Mouse (Mus musculus) heart, adult 18-20 months (tissue): ENCODE measurements at regions not wholly inside any gene's neighbourhood (a gene's known extent, or its start where the extent isn't known, plus 50 kb on each side); places are given as distances from the start of the nearest gene placed in this dataset.
A peak's percentile ranks its signal among the peaks of the same experiment; 100 is the strongest.

Experiments used
- DNase-seq, 2 experiments: peaks; one replicate each; pipeline ENCODE4 v3.0.0; 2021 to 2022; ENCODE audit warnings: mixed read lengths in 1 of 2

GRCm38 (mm10) chr13:71342921-71343320, 501.3 kb upstream of the Adamts16 start:
- DNase-seq: no peak

GRCm38 (mm10) chr13:71338700-71339099, 497.1 kb upstream of the Adamts16 start:
- no peak for DNase-seq

GRCm38 (mm10) chr13:71334925-71335324, 493.3 kb upstream of the Adamts16 start:
- DNase-seq: no peak

DNA sequence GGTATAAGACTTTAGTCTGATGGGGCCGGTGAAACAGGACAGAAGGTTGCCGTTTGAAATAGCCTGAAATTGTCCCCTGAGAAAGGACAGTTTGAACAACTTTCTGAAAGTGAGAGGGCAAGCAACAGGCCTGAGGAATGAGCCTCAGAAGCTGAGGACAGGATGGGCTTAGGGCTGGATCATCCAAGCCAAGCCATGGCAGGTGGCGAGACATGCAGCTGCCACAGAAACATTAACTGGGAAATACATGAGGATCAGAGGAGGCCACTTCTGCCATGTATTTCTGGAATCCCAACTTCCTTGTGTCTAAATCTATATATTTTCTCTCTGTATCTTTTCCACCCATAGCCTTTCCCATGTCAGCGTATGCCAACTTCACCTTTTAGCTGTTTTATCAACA, 491.5 kb upstream of the Adamts16 start:
- no peak for DNase-seq

- DNase-seq: no peak
These were observed 488.7 kb upstream of the Adamts16 start for GRCm38 (mm10) chr13:71330321-71330720.

DNA sequence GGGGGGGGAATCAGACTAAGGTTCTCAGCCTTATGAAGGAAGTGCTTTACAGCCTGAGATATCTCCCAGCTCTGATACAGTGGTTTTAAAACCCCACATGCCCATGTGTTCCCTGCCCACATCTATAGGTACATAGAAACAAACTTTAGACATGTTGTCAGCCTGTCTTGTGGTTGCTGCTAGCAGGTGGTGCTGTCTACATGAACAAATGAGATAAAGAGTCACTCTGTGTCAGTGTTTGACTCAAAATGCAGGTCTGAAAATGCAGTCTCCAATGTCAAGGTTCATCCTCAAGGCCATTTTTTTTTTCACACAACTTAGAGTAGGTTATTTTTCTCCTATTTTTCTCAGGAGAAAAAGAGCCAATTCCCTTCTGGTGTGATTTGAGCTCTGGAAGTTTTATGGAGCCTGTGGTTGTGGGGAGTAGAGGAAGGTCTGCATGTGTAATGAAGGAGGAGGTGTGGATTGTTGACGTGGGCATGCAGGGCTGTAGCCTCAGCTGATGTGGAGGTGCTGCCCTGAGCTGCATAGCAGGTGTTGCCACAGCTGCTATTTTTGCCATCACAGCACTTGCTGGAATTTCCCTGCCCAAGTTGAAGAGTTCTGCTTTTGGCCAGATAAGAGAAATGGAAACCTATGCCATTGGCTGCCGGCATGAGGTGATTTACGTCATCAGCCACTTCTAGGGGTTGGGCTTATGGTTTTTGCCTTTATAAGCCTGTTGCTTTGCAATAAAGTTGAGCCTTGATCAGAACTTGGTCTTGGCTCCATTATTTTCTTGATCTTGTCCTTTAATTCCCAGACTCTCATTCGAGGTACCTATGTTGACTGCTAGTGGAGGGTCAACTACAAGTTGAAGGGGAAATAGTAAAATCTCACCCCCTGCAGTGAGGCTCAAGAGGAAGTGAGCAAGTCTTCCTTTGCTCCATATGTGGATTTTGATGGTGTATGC, 486.5 kb upstream of the Adamts16 start:
- no peak for DNase-seq

GRCm38 (mm10) chr13:71320489-71320888, 478.9 kb upstream of the Adamts16 start:
- DNase-seq: no peak

DNA sequence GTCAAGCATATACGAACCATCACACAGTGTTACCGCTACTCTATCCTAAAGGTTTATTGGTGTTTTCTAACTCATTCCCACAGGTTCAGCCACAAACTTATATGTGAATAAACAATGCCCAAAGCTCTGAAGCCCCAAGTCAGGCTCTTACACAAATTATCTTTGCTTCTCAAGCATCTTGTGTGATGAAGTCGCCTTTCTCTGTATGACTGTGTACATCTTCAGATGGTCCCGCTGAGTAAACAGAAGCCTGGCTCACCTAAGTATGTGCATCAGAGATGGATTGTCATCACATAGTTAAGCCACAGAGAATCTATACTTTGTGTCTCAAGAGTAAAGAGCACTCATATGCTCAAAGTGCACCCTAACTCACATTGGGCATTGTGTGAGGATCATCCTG, 462.3 kb upstream of the Adamts16 start:
- DNase-seq: no peak

DNA sequence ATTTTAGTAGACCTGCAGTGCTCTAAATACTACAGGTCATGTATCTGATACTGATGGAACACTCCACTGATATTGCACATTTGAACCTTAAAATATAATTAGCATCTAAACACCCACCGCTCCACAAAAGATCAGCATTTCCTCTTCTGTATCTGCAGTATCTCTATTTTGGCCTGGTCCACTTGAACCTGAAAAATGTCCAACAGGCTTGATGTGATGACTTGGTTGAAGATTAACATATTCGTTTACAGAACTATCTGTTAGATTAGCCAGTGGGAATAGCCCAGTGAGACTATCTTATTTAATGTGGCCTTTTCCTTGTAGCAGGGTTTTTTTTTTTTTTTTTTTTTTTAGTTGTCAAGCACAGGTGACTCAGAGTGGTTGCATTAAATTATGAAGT, 434.4 kb upstream of the Adamts16 start:
- no peak for DNase-seq

DNA sequence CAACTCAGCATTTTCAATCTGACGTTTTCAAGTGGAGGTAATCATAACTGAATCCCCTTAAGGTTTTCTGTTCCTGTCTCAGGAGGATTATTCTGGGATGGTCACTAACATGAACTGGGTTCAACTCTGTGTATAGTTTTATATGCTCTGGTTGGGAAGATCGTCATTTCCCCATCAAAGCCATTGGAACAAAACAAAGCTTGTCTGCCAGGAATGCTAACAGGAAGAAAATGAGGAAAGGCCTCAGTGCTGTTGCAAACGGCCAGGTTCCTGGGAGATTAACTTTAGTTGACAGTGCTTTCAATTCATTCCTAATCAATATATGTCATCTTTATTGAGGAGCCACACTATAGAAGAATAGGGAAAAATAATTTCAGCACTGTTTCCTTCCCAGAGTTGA, 432.5 kb upstream of the Adamts16 start:
- DNase-seq: no peak

DNA sequence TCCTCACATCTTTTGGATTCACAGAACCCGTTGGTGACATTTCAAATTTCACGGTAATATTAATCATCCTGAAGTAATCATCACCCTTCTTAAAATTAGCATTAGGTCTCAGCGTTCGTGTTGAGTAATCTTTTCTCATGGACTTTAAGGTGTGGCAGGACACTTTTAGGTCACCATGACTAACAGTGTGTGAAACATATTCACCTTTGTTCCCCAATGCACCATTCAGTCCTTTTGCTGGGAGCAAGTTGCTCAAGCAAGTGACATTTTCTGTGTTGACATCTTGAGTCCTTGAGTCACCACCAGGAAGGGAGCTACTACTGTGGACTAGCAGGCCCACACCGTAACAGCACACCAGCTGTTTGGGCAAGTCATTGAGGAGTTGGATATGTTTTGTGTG, 431.9 kb upstream of the Adamts16 start:
- no peak for DNase-seq

- DNase-seq: no peak
These were observed 431.5 kb upstream of the Adamts16 start for GRCm38 (mm10) chr13:71273067-71273466.

DNA sequence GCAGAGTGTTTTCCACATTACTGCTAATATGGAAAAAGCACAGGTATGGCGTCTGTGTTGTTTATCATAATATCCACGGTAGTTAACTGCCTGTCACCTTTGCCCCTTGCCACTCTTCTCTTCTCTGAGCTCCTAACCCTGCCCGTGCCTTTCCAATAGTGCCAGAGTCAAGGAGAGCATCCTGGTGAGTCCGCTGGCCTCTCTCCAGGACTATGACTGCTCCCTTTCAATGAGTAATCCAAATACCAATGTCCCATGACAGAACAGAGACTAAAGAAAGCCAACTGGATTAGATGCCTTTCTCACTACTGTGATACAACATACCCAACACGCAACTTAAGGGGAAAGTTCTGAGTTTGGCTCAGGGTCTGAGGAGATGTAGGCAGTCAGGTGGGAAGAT, 430.8 kb upstream of the Adamts16 start:
- DNase-seq: no peak

- DNase-seq: no peak
These were observed 430.3 kb upstream of the Adamts16 start for GRCm38 (mm10) chr13:71271727-71272418.

GRCm38 (mm10) chr13:71270370-71270769, 428.8 kb upstream of the Adamts16 start:
- DNase-seq: no peak

DNA sequence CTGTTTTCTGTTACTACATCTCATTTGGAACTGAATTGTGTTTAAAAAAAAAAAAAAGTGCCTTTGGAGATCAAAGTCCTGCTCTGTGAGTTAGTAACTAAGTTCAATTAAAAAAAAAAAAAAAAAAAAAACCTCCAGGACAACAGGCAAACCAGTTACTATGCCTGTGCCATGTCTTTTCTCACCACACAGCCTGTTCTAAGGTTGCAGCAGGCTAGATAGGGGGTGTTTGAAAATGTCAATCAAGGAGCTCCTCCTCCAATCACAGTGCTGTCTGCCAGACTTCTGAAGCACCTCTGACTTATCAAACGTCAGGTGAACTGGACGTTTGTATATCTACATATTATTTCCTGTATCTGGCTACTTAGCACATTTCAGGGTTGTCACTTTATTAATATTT, 427.9 kb upstream of the Adamts16 start:
- DNase-seq: no peak

DNA sequence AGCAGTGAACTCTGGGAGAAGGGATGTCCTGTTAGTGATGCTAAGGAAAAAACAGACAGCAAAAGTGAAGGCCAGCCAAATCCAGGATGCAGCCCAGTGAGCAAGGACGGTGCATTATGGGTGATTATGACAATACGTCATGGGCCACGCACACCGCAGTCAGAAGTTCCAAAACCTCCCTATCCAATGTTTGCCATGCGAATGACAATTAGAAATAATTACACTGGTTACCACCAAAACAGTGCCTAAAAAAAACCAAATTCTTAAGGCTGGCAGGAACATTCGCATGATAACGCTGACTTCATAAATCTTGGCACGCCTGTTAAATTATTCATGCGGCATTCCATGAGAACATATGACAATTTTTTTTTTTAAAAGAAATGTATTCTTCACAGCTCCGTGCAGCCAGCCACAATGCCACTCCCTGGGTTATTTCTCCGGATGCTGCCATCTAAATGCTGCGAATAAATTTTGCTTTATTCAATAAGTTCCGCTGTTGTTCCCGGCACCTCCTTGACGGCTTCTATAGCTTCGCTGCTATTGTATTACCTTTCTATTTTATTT, 421.8 kb upstream of the Adamts16 start:
- no peak for DNase-seq

DNA sequence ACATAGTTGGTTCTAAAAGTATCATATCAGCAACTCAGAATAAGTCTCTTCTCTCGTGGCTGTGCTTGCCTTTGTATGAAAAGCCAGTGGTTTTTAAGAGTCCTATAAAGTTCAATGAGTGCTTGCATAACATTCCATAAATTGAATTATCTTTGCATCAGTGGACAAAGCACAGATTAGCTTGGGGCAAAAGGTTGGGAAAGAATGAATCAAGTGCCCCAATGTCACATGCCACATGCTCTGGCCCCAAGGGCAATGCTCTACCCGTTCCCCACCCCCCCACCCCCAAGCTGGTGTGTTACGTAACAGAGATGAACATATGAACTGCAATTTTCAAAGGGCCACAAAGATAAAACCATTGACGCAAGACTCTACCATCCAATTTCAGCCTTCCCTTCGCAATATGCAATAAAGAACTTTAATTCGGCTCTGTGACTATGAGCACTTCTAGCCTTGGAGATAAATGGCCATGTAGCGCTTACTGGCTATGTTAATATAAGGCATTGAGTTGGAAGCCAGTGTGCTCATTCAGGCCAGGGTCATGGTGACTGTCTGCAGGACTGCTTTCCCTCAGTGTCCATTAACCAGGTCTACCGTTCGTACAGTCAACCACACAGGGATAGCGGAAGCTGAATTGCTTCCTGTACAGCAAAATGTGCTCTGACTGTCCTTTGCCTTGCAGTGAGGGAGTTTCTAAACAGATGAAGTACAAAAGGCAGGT, 421.1 kb upstream of the Adamts16 start:
- DNase-seq: no peak

DNA sequence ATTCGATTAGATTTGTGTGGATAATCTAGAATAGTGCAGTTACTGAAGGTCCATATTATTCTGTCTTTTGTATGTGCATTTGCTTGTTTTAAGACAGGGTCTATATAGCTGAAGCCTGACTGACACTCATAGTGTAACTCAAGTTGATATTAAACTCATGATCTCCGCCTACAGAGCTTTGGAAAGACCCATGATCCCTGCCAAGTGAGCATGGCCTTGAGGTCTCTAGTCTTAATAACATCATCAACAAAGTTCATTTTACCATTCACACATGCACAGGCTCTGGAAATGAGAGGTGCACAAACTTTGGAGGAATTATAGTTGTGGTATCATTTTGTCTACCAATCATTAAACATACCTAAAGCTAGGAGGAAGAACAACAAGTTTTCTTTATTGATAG, 412.4 kb upstream of the Adamts16 start:
- no peak for DNase-seq

DNA sequence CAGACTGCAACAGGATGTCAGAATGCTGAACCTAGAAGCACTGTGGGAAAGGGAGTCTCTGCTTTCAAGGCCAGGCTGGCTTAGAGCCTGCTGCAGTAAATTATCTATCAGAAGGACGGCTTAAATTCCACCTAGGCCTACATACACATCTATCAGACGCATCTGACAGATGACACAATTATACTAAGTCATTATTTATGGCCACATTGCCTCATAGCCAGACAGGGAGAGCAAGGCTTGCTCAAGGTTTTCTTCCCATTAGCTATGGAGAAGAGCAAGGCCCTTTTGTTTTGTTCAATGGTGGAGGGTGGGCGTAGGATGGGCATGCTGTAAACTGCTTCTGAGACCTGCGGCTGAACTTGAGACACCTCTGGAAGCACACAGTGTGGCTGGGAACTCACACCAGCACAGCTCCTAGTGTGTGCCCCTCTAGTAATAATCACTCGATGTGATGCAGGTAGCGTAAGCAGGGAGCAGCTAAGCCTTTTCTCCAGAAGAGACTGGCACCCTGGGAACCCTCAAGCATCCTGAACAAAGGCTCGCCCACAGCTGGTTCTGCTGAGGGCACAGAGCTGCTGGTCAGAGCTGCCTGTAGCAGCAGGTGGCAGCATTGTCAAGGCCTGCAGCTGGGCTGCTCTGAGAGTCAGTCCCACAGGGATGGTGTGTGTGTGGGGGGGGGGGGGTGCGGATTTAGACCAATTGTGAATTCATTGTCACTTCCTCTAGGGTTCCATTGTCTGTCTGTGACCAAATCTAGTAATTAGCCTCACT, 406.8 kb upstream of the Adamts16 start:
- DNase-seq: peak in 1 of 2 experiments; percentile 3

DNA sequence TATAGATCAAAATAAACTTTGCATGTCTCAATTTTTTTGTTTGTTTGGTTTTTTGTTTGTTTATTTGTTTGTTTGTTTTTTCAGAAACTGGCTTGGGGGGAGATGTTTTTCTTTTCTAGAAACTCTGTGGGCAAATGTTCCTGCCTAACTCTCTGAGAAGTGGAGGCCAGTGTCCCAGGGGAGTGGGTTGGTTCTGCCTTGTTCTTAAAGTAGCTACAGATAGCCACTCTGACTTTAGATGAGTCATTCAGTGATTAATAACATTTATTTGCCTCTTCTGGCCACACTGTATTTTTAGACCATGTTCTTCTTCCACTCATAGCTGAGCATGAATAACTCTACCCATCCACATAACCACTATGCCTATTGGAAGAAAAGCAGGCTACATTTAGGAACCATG, 405.6 kb upstream of the Adamts16 start:
- DNase-seq: no peak

DNA sequence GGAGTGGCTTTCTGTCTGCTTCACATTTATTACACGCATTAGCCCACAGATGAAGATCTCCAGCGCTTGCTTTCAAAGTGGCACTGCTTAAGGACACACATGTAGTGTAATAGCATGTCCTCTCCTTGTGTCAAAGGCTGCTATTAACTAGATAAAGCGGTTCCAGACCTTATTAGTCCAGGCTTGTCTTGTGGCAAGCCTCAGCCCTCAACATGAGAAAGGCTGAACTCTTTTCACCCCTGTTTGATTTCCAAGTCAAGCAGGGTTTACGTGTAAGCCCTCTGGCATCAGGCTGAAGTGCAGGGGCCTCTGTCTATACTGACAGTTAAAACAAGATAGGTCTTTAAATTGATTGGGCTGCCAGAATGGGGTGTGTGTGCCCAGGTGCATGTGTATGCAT, 403.7 kb upstream of the Adamts16 start:
- no peak for DNase-seq
